Mouse (Mus musculus) liver, adult 2 months (tissue): ENCODE measurements around the gene Pygo2.

ENCODE experiments used
- CTCF ChIP-seq: fragments of 200-500 bp; IDR thresholded peaks from 2 replicates; pipeline ENCODE4 v1.5.1; 2011; ENCODE audit warnings: low read depth, low read length, control low read depth
- POLR2A ChIP-seq: fragments of 200-500 bp; IDR thresholded peaks from 2 replicates; pipeline ENCODE4 v1.6.1; 2011; ENCODE audit warnings: low read length, control low read depth; ENCODE audit not compliant: insufficient read depth; ENCODE audit errors: extremely low read depth

DNA sequence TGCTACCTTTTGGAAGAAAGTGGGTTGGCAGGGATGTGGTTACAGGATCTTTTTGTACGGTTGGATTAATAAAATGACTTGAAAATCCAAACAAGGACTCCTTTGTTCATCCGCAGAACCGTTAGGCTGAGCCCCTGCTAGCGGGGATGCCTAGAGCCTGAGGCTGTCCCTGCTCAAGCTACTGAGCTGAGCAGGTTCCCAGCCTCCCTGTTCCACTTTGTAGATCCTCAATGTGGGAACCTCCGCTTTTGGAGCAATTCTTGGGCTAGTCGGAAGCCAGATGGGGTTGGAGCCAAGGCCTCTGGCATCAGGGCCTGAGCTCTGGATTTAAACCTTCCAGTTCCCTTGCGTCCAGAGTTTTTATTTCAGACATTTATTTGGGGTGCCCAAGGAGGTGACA is 5.0 kb downstream of the Pygo2 start:
- TF ChIP-seq CTCF (no peak), POLR2A (no peak)
